Mouse (Mus musculus) neural tube, embryonic 10.5 days (tissue): ENCODE measurements around the gene Slc5a3.

Source experiments
- DNase-seq: peaks from one replicate; pipeline ENCODE4 v3.0.0-alpha.2; 2017; ENCODE audit warnings: low spot score; ENCODE audit errors: extremely low spot score

Slc5a3 gene

GRCm38 (mm10) chr16:92119013-92119515 is 60.9 kb downstream of the Slc5a3 start:
- no peak for DNase-seq

GRCm38 (mm10) chr16:92120899-92121531 is 62.9 kb downstream of the Slc5a3 start:
- no peak for DNase-seq

GRCm38 (mm10) chr16:92127226-92127625 is 69.1 kb downstream of the Slc5a3 start:
- no peak for DNase-seq

- DNase-seq, result no peak
Observed at GRCm38 (mm10) chr16:92127666-92128065, 69.5 kb downstream of the Slc5a3 start.

GRCm38 (mm10) chr16:92129843-92130242 is 71.7 kb downstream of the Slc5a3 start:
- no peak for DNase-seq

GRCm38 (mm10) chr16:92132511-92132910 is 74.4 kb downstream of the Slc5a3 start:
- no peak for DNase-seq

- DNase-seq, result no peak
Observed at GRCm38 (mm10) chr16:92134148-92134764, 76.1 kb downstream of the Slc5a3 start.

- DNase-seq, result no peak
Observed at GRCm38 (mm10) chr16:92136275-92136674, 78.2 kb downstream of the Slc5a3 start.
